Mouse (Mus musculus): Measurements from ENCODE around the gene Hoxd10. TPM values are rescaled to one million over a fixed set of nuclear protein-coding genes. Genes with fewer than 3 reads are reported as not detected.

The Hoxd10 gene
- polyA plus RNA-seq, 1 experiment from 2014 or later: not detected

DNA sequence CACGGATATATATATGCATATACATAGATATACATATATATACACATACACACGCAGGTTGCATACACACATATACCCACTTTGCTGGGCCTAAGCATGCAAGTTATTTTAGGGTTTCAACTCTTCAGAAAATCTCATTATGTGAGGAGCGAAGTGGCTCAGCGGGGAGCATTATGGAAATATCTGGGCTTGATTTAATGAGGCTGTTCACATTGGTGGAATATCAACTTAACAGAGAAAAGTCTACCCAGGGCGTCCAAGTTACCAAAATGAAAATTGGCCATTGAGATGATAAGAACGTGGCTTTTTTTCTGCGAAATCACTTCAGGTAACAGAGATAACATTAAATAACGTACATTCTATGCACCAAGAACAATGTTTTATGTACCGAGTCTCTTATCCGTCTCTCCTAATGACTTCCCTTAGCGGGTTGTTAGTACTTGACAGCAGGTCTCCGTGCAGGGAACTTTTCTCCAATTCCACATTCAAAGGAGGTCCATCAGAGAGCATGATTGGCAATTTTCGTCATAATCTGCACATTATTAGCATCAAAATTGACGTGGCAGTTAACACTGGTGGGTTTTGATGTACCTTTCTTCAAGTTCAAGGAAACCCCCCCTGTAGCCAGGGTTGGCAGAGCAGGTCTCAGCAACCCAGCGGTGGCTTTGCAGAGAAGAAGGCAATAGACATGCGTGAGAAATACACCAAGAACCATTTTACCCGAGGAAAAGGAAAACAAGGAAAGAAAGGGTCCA is 37.8 kb upstream of the Hoxd10 start:
- DNase-seq (ENCODE audit: low spot score) (no peak), ATAC-seq (ENCODE audit: low FRiP score, low TSS enrichment) (no peak)
- Histone ChIP-seq H3K36me3 (ENCODE audit: control insufficient read depth, insufficient read depth, low read length) (no peaks in the 10 kb centered on the region), H3K27ac (replicated peaks) (no peak overlapping the region), H3K27me3 (ENCODE audit: control insufficient read depth, insufficient read depth, low read length) (peaks cover 42% of the 10 kb centered on the region; the same call in 1 of the 2 replicates), H3K4me1 (replicated peaks; ENCODE audit: control insufficient read depth, insufficient read depth) (no peaks in the 10 kb centered on the region), H3K4me3 (ENCODE audit: low read depth, low read length) (no peak overlapping the region), H3K4me2 (replicated peaks; ENCODE audit: low read depth) (no peak overlapping the region), H3K9ac (ENCODE audit: low read length) (no peak overlapping the region), H3K9me3 (ENCODE audit: control insufficient read depth, low read length) (no peaks in the 10 kb centered on the region)
- WGBS: 13% methylated on average over 17 of the region's 17 CpGs
- TF ChIP-seq EP300 (optimal IDR thresholded peaks at IDR 0.05) (no peak), CTCF (IDR thresholded peaks at IDR 0.05; ENCODE audit: low read depth) (no peak)

DNA sequence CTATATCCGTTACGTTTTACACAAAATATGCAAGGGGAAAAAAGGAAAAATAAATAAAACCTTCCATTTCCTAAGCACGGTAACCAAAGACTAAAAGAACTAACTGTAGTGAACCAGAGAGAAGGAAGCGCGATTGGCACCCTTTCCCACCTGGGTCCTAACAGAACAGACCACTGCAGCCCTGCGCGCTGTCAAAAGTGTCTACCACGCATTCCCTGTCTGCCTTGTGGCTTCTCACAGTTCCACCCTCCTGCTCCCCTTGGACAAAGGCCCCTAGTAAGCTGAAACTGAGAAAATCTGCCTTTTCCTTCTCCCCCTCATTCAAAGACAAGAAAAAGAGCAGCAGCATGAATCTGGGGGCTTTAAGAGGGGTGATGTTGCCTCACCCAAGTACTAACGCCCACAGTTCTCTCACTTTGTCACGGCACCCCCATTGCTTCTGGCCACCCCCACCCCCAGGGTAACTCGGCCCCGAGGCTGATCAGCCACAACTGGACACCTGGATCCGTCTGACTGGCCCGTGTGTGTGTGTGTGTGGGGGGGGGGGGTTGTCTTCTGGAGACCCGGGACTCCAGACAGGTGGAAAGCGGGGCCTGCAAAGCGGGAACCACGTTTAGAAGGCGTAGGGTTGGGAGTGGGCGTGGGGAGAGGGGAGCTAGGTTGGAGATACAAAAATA is 36.8 kb upstream of the Hoxd10 start:
- H3K4me2 ChIP-seq (replicated peaks; ENCODE audit: low read depth): no peak overlapping the region
- H3K9me3 ChIP-seq (ENCODE audit: control insufficient read depth, low read length): no peaks in the 10 kb centered on the region
- TF ChIP-seq CTCF (IDR thresholded peaks at IDR 0.05; ENCODE audit: low read depth): no peak
- no peak for TF ChIP-seq EP300 (optimal IDR thresholded peaks at IDR 0.05)
- WGBS: 7% methylated on average over 20 of the region's 20 CpGs
- no peaks in the 10 kb centered on the region for H3K36me3 ChIP-seq (ENCODE audit: control insufficient read depth, insufficient read depth, low read length)
- no peak overlapping the region for H3K27ac ChIP-seq (replicated peaks)
- no peak overlapping the region for H3K9ac ChIP-seq (ENCODE audit: low read length)
- DNase-seq (ENCODE audit: low spot score) (no peak), ATAC-seq (ENCODE audit: low FRiP score, low TSS enrichment) (no peak)
- no peak overlapping the region for H3K4me3 ChIP-seq (ENCODE audit: low read depth, low read length)
- H3K4me1 ChIP-seq (replicated peaks; ENCODE audit: control insufficient read depth, insufficient read depth): no peaks in the 10 kb centered on the region
- H3K27me3 ChIP-seq (ENCODE audit: control insufficient read depth, insufficient read depth, low read length): peaks cover 33% of the 10 kb centered on the region; the same call in 1 of the 2 replicates

DNA sequence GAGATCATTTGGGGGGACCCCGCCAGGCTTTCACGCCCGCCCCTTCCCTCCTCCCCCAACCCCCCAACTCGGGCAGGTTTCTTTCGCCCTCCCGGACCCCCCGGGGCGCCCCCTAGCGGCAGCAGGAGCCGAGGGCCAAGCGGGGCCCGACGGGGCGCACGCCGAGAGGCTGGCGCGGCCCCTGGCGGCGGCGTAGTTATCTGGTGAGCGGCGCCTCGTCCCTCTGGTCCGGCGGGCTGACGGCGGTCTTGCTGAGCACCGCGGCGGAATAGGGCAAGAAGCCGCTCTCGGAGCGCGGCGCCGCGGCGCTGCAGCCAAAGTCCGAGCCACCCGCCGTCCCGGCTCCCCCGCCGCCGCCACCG is 36.3 kb upstream of the Hoxd10 start:
- peak; percentile 73 for ATAC-seq (ENCODE audit: low FRiP score, low TSS enrichment)
- no peak overlapping the region for H3K27ac ChIP-seq (replicated peaks)
- H3K9ac ChIP-seq (ENCODE audit: low read length): no peak overlapping the region

DNA sequence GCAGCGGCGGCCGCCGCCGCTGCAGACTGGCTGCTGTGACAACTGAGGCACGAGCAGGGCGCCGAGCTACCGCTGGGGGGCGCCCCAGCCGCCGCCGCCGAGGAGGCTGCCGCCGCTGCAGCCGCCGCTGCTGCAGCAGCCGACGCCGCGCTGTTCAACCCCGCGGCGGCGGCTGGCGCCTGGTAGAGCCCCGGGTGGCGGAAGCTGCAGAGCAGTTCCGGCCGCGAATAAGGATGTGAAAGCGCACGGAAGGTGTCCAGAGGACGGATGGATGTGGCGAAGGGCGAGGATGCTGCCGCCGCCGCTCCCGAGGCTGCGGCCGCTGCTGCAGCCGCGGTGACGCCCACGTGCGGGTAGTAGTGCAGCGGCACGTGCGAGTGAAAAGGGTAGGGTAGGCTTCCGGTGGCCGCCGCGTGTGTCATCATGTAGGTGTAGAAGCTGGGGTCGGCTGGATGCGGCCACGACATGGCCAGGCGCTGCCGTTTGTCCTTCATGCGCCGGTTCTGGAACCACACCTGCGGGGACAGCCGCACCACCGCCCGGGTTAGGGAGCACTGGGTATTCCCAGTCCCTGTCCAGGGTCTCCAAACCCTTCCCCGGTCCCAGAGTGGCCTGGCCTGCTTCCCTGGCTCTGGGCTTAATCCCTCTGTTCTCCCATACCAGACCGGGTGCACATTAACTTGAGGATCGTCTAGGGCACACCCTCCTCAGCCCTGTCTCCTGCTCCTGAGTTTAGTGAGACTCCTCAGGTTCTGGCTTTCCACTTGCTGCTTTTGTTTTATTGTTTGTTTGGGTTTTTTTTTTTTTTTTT is 35.7 kb upstream of the Hoxd10 start:
- no peak for TF ChIP-seq EP300 (optimal IDR thresholded peaks at IDR 0.05)
- no peak for TF ChIP-seq CTCF (IDR thresholded peaks at IDR 0.05; ENCODE audit: low read depth)
- ATAC-seq (ENCODE audit: low FRiP score, low TSS enrichment) (0 out of 2 replicates have a peak, but pooled peaks have one; percentile 45), DNase-seq (ENCODE audit: low spot score) (no peak)
- H3K4me1 ChIP-seq (replicated peaks; ENCODE audit: control insufficient read depth, insufficient read depth): no peaks in the 10 kb centered on the region
- peaks cover 32% of the 10 kb centered on the region for H3K27me3 ChIP-seq (ENCODE audit: control insufficient read depth, insufficient read depth, low read length)
- no peaks in the 10 kb centered on the region for H3K36me3 ChIP-seq (ENCODE audit: control insufficient read depth, insufficient read depth, low read length)
- peak overlapping the region; percentile 39 for H3K4me2 ChIP-seq (replicated peaks; ENCODE audit: low read depth)
- WGBS: under 1% methylated on average over 59 of the region's 69 CpGs
- H3K27ac ChIP-seq (replicated peaks): no peak overlapping the region
- H3K4me3 ChIP-seq (ENCODE audit: low read depth, low read length): peak overlapping the region; percentile 28
- no peaks in the 10 kb centered on the region for H3K9me3 ChIP-seq (ENCODE audit: control insufficient read depth, low read length)
- H3K9ac ChIP-seq (ENCODE audit: low read length): no peak overlapping the region

More for the DNA sequence above, 36.3 kb upstream of the Hoxd10 start:
- Histone ChIP-seq H3K4me3 (ENCODE audit: low read depth, low read length) (peak overlapping the region; percentile 28), H3K4me1 (replicated peaks; ENCODE audit: control insufficient read depth, insufficient read depth) (no peaks in the 10 kb centered on the region), H3K36me3 (ENCODE audit: control insufficient read depth, insufficient read depth, low read length) (no peaks in the 10 kb centered on the region), H3K27me3 (ENCODE audit: control insufficient read depth, insufficient read depth, low read length) (peaks cover 28% of the 10 kb centered on the region; the same call in 1 of the 2 replicates), H3K4me2 (replicated peaks; ENCODE audit: low read depth) (peak overlapping the region; percentile 39), H3K9me3 (ENCODE audit: control insufficient read depth, low read length) (no peaks in the 10 kb centered on the region)
- no peak for DNase-seq (ENCODE audit: low spot score)
- WGBS: 5% methylated on average over 15 of the region's 47 CpGs
- no peak for TF ChIP-seq EP300 (optimal IDR thresholded peaks at IDR 0.05)
- peak; percentile 47 for TF ChIP-seq CTCF (IDR thresholded peaks at IDR 0.05; ENCODE audit: low read depth)

DNA sequence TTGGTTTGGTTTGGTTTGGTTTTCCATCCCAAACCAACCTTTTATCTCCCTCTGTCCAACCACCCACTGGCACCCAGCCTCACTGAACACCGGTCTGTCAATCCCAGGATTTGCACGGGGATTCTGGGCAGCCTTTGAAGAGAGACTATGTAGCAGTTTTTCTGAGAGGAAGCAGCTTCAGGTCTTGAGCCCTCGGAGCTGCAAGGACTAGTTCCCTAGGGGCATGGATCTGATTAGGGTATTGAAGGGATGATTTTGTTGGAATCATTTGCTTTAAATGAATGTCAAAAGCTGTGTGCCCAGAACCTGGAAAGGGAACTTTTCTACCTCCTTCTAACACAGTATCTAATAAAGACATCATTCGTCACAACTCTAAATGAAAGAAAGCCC is 35.1 kb upstream of the Hoxd10 start:
- H3K36me3 ChIP-seq (ENCODE audit: control insufficient read depth, insufficient read depth, low read length): no peaks in the 10 kb centered on the region
- no peaks in the 10 kb centered on the region for H3K9me3 ChIP-seq (ENCODE audit: control insufficient read depth, low read length)
- 8% methylated on average over 4 of the region's 4 CpGs for WGBS
- H3K9ac ChIP-seq (ENCODE audit: low read length): no peak overlapping the region
- no peak overlapping the region for H3K4me2 ChIP-seq (replicated peaks; ENCODE audit: low read depth)
- DNase-seq (ENCODE audit: low spot score) (no peak), ATAC-seq (ENCODE audit: low FRiP score, low TSS enrichment) (no peak)
- H3K27ac ChIP-seq (replicated peaks): no peak overlapping the region
- peaks cover 38% of the 10 kb centered on the region for H3K27me3 ChIP-seq (ENCODE audit: control insufficient read depth, insufficient read depth, low read length)
- TF ChIP-seq CTCF (IDR thresholded peaks at IDR 0.05; ENCODE audit: low read depth) (no peak), EP300 (optimal IDR thresholded peaks at IDR 0.05) (no peak)
- H3K4me3 ChIP-seq (ENCODE audit: low read depth, low read length): no peak overlapping the region
- H3K4me1 ChIP-seq (replicated peaks; ENCODE audit: control insufficient read depth, insufficient read depth): no peaks in the 10 kb centered on the region
